Mouse (Mus musculus): ENCODE data around the gene Erbin. TPM values are rescaled to one million over a fixed set of nuclear protein-coding genes. Genes with fewer than 3 reads are reported as not detected.

Erbin gene
- polyA plus RNA-seq, 1 experiment from 2014 or later = 17.2 TPM

GRCm38 (mm10) chr13:103770821-103771220 lies 149.5 kb downstream of the Erbin start:
- no peak overlapping the region for H3K9ac ChIP-seq (ENCODE audit: low read length)
- no peaks in the 10 kb centered on the region for H3K9me3 ChIP-seq (ENCODE audit: control insufficient read depth, low read length)
- H3K27ac ChIP-seq (ENCODE audit: low read length) = no peak overlapping the region
- H3K36me3 ChIP-seq (ENCODE audit: control insufficient read depth, insufficient read depth, low read length) = peaks cover 6% of the 10 kb centered on the region
- H3K4me3 ChIP-seq (ENCODE audit: low read length) = no peak overlapping the region
- no peak for ATAC-seq (ENCODE audit: low read depth)
- H3K27me3 ChIP-seq (ENCODE audit: control insufficient read depth, insufficient read depth, low read depth, low read length) = no peaks in the 10 kb centered on the region
- no peak overlapping the region for H3K4me2 ChIP-seq (ENCODE audit: low read depth, low read length)
- H3K4me1 ChIP-seq (replicated peaks; ENCODE audit: control insufficient read depth, insufficient read depth, low read length) = peaks cover 13% of the 10 kb centered on the region

Other genes with a start within 250 kb of the Erbin start
- 65.7 and 72.1 TPM in 2 replicates for gene Srek1, start 145.9 kb downstream of the Erbin start, polyA plus RNA-seq (2015; fragmentation: Nextera tagmentation; extraction: Ambion mirVana)
- 18.1 and 22.1 TPM in 2 replicates for gene Nln, start 189.1 kb upstream of the Erbin start, polyA plus RNA-seq (2015; fragmentation: Nextera tagmentation; extraction: Ambion mirVana)
- gene Sgtb, start 189.2 kb upstream of the Erbin start, polyA plus RNA-seq (2015; fragmentation: Nextera tagmentation; extraction: Ambion mirVana) = 5.7 and 6.3 TPM in 2 replicates